Mouse (Mus musculus): ENCODE measurements around the gene Elfn2.

Elfn2 gene

GRCm38 (mm10) chr15:78681781-78682180 lies 36.8 kb downstream of the Elfn2 start:
- DNase-seq (ENCODE audit: low read depth, low spot score): no peak

DNA sequence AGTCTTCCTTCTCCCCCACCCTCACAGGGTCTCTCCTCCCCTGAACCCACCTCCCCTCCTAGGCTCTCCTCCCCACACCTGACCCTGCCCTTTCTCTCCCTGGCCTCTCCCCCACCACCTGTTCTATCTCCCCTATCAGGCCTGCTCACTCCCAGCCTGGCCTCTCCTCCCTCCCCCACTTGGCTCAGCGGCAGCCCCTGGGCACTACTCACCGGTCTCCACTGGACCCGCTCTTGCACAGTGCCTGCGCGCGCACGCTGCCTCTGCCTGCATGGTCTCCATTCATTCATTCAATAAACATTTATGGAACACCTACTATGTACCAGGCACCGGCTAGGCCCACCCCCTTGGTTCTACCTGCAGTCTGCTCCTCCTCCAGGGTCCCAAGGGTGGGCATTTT lies 37.3 kb downstream of the Elfn2 start:
- DNase-seq (ENCODE audit: low read depth, low spot score): no peak

GRCm38 (mm10) chr15:78680291-78680690 lies 38.3 kb downstream of the Elfn2 start:
- no peak for DNase-seq (ENCODE audit: low read depth, low spot score)

DNA sequence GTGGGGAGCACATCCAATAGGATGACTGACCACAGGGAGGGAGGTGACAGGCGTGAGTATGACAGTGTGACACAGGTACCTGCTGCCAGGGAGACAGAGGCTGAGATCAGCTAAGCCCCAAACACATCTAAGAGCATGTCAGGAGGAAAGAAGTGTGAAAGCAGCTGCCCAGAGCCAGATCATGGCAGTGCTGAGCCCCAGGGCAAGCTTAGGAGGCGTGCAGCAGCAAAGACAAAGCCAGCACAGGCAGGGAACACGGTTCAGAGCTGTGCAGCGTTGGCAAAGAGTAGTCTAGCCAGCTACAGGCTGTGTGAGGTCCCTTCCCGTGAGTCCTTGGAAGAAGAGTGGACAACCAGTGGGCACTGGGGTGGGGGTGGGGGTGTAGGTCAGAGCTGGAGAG lies 40.9 kb downstream of the Elfn2 start:
- DNase-seq (ENCODE audit: low read depth, low spot score): no peak

DNA sequence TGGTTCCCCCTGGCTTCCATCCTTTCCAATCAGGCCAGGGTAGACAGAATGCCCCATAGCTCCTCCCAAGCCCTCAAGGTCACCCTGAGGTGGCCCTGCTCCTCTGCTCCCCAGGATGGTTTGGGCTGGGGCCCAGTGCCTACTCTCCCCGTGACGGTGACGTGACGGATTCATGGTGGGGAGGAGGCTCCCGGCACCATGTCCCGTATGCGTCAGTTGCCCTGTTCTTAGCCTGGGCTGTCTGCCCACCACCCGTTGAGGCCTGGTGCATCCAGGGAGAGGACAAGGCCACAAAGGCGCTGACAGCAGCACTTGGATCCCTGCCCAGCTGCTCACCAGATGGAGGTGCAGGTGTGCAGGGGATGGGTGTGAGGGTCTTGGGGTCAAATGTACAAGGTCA lies 41.6 kb downstream of the Elfn2 start:
- no peak for DNase-seq (ENCODE audit: low read depth, low spot score)

DNA sequence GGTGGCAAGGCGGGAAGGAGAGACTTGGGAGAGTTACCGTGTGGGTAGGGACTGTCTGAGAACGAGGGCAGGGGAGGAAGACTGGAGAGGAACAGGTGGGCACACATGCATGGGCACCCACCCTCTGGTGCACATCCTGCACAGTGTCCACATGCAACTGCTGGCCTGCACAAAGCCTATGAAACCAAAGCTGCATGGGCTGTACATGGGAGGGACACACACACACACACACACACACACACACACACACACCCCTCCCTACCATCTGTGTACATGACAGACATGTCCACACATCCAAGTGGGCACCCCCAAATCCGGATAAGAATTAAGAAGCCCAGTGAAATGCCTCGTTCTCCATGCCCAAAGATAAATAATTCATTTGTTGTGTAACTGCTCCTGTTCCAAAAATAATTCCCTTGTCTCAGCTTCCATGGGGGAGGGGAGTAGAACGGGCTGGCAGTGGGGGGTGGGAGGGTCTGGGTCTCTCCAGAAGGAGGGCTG lies 43.6 kb downstream of the Elfn2 start:
- DNase-seq (ENCODE audit: low read depth, low spot score): no peak

GRCm38 (mm10) chr15:78673436-78673835 lies 45.1 kb downstream of the Elfn2 start:
- no peak for DNase-seq (ENCODE audit: low read depth, low spot score)

DNA sequence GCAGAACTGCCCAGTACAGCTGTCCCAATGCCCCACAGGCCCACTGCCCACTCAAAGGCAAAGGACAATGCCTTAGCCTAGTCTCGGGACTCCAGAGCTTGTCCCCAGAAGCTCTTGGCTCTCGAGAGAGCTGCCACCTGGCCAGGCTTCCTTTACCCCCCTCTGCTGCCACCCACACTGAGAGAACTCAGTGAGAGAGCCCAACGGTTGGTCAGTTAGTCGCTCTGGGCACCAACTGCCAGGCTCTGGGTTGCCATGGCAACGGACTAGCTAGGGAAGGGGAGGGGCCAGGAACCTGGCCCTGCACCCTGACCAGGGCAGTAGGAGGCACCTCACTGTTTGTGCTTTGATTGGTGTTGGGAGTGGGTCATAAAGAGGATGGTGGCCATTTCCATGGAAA lies 48.2 kb downstream of the Elfn2 start:
- no peak for DNase-seq (ENCODE audit: low read depth, low spot score)

GRCm38 (mm10) chr15:78669221-78669871 lies 49.2 kb downstream of the Elfn2 start:
- DNase-seq (ENCODE audit: low read depth, low spot score): no peak

GRCm38 (mm10) chr15:78664268-78664667 lies 54.3 kb downstream of the Elfn2 start:
- DNase-seq (ENCODE audit: low read depth, low spot score): no peak

DNA sequence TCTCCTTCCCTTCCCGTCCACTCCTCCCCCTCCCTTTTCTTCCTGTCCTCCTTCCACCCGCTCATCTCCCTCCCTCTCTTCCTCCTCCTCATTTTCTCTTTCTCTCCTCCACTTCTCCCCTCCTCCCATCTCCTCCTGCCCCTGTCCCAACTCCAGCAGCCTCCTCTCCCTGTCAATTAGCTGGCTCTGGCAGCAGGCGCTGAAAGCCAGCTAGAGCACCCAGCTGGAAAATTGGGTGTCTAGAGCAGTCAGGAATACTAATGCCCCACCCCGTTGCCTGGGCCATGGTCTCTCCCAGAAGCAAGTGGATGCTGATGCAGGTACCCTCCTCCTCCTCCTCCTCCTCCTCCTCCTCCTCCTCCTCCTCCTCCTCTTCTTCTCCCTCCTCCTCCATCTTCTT lies 67.4 kb downstream of the Elfn2 start:
- DNase-seq (ENCODE audit: low read depth, low spot score): no peak

GRCm38 (mm10) chr15:78647746-78648145 lies 70.8 kb downstream of the Elfn2 start:
- DNase-seq (ENCODE audit: low read depth, low spot score): peak; percentile 34

GRCm38 (mm10) chr15:78644606-78645005 lies 74.0 kb downstream of the Elfn2 start:
- no peak for DNase-seq (ENCODE audit: low read depth, low spot score)

- no peak for DNase-seq (ENCODE audit: low read depth, low spot score)
These were observed 74.9 kb downstream of the Elfn2 start for GRCm38 (mm10) chr15:78643633-78644032.

GRCm38 (mm10) chr15:78635231-78635630 lies 83.3 kb downstream of the Elfn2 start:
- peak; percentile 40 for DNase-seq (ENCODE audit: low read depth, low spot score)

GRCm38 (mm10) chr15:78634095-78634737 lies 84.4 kb downstream of the Elfn2 start:
- DNase-seq (ENCODE audit: low read depth, low spot score): no peak

GRCm38 (mm10) chr15:78633413-78633812 lies 85.2 kb downstream of the Elfn2 start:
- DNase-seq (ENCODE audit: low read depth, low spot score): no peak

GRCm38 (mm10) chr15:78632387-78632786 lies 86.2 kb downstream of the Elfn2 start:
- DNase-seq (ENCODE audit: low read depth, low spot score): no peak

DNA sequence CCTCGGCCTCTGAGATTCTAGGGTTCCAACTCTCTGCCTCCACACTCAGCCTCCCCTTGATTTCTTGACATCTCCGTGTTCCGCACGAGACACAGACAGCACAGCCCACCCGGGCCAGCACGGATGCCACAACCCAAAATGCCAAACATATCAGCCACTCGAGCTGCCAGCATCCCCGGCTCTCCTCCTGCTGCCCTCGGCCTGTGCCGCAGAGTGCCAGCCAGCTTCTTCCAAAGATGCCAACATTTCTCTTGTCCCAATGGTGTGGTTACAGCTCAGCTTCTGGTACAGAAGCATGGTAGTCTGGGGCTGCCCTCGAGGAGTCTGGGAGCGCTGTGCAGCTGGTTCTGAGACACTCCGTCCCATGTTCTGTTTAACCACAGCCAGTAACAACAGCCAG lies 92.3 kb downstream of the Elfn2 start:
- DNase-seq (ENCODE audit: low read depth, low spot score): no peak

DNA sequence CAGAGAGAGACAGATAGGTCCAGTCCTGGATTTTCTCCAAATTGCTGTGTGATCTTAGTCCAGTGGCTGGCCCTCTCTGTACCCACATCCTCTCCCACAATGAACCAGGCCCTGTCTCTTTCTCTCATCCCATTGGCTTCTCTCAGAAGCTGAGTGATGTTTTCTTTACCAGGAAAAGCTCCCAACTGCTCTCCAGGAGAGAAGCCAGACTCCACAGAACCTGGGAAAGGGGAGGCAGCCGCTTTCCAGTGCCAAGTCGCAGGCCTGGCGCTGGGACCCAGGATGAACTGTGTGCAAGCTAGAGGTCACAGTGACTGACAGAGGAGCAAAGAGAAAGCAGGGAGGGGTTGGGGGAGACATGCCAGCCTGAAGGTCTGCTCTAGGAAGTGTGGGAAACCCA lies 93.6 kb downstream of the Elfn2 start:
- no peak for DNase-seq (ENCODE audit: low read depth, low spot score)

DNA sequence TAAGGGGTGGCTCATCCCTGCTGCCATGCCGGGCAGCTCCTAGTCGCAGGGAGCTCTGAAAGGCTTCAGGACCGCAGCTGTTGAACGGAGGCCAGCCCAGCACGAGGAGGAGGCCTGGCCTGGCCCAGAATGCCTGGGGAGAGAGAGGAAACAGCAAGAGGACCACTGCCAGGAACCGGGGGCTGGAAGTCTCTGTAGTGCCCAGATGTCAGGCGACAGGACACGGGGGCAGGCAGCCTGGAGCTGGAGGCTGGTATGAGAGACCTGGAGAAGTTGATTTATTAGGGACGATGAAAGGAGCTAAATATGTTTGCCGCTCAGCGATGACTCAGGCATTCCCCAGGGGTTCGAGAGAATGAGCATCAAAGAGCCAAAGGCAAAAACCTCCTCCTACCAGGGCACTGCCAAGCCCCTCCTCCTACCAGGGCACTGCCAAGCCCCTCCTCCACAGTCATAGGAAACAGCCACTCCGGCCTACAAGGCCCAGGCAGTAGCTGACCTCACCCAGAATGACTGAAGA lies 94.1 kb downstream of the Elfn2 start:
- peak; percentile 82 for DNase-seq (ENCODE audit: low read depth, low spot score)

DNA sequence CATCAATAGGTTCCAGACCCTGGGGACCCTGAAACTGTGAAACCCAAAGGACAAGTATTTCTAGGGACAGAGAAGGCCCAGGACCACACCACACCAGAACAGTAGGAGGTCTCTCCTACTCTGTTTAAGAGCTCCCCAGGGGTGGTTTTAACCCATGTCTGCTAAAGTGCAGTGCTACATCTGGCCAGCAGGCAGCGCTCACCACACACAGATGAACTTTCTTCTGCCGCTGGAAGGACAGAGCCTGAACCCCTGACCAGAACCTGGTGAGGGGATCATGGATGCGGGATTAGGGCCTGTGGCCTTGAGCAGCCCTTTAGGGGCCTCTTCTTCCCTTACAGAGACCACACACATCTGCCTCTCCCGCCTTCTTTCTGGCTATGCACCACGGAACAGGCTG lies 95.1 kb downstream of the Elfn2 start:
- no peak for DNase-seq (ENCODE audit: low read depth, low spot score)
